Mouse (Mus musculus): ENCODE measurements around the gene Mmp23.
"Not testable (repeated sequence)": the region's sequence is repeated elsewhere in the genome, so short reads cannot be mapped to it uniquely, and the experiment has no call there.

Gene Mmp23

DNA sequence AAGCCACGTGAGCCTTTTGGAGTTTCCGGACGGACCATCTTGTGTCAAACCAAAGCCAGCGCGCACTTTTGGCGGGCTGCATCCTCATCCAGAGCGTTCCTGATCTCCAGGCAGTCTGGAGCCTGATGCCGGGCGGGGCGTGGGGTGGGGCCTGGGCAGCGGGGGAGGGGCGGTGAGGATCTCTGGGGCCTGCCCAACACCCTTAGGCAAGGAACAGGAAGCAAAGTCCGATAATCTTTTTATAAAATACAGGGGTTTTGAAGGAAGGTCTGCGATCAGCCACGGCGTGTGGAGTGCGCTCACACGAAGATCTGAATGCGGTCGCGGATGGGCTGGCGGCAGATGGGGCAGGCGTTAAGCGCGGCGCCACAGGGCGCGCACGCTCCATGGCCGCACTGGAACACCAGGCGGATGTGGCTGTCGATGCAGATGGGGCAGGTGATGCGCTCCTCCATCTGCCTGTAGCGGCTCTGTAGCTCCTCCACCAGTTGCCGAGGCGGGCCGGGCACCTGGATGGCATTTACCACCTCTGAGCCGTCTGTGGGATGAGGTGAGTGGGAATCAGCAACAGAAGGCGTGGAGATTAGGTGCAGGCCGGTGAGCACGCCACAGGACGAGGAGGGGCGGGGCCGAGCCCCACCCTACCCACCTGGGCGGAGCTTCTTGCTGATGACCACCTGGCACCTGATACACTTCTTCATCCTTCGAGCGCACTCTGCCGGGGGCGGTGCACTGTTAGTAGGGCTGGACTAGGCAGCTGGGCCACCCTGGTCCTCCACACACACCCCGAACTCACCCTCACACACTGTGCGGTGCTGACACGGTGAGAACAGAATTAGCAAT, 1.5 kb upstream of the Mmp23 start:
- ATAC-seq (ENCODE audit: low TSS enrichment): no peak

DNA sequence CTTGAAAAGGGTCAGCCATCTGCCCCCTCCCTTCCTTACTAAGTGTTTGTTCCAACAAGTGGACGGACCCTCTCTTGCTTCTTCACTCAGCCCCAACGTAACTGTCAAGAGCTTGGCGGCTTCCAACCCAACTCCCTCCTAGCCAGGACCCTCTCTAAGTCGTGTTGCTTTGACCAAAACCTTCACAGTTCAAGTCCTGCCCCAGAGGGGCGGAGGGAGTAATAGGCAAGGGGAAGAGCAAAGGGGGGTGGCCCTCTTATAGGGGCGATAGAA, 935 bp upstream of the Mmp23 start:
- ATAC-seq (ENCODE audit: low TSS enrichment): no peak

DNA sequence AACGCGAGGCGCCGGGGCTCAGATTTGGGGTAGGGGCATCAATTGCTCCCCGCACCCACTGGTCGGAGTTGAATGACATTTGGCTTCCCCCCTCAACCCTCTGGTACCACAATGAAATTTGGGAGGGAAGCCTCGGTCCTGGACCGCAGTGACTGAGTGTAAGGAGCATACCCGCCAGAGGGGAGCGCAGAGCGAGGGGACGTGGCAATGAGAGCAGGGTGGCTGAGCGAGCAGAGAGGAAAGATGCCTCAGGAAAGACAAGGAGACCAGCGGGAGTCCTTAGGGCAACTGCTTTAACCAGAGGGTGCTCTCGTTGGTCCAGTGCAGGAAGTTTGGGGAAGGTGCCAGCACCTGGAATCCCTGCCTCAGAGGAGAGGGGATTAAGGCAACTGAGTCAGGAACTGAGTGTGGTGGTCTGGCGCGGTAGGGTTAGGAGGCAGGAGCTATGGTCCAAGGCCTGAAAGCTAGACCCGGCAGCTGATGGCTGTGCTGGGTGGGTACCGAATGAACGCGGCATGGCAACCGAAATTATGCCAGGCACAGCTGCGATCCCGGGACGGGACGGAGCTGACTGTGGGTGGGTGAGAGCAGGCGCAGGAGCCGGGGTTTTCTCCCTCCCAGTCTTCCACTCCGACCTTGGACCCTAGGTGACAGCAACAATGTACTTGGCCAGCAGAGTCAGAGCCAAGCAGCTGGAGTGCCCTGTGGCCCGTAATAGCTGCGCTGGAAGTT, 433 bp upstream of the Mmp23 start:
- ATAC-seq (ENCODE audit: low TSS enrichment): peak; percentile 35; the same call in 1 of the 2 replicates

DNA sequence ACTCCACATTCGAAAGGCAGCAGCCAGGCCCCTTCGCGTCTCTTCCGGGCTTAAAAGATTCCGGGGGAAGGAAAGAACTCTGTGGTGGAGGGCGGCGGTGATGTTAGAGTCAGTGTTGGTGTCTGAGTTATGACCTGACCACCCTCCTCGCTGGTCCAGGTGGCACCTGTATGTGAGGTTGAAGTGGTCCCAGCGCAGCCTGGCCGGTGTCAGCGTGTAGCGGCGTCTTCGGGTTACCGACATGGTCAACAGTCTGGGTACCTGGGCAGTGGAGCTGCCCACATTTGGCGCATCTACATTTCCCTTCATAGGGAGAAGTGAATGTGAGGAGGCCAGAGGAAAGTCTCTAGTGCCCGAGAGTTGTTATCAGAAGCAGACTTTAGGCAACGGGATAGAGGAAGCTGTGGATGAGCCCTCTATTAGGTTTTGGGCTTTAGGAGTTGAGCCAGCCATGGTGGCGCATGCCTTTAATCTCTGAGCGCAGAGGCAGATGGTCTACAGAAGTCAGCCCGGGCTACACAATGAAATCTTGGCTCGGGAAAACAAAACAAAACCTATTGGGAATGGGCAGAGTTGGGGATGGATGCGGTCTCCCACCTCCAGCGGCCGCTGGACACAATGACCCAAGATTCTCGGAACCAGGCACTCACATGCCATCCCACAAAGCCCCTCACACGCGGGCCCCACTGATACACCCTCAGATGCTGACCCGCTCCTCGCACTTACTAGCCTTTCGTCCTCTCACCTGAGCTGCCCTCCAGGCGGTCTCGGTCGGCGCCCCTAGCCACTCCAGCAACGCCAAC, 700 bp downstream of the Mmp23 start:
- no peak for ATAC-seq (ENCODE audit: low TSS enrichment)

DNA sequence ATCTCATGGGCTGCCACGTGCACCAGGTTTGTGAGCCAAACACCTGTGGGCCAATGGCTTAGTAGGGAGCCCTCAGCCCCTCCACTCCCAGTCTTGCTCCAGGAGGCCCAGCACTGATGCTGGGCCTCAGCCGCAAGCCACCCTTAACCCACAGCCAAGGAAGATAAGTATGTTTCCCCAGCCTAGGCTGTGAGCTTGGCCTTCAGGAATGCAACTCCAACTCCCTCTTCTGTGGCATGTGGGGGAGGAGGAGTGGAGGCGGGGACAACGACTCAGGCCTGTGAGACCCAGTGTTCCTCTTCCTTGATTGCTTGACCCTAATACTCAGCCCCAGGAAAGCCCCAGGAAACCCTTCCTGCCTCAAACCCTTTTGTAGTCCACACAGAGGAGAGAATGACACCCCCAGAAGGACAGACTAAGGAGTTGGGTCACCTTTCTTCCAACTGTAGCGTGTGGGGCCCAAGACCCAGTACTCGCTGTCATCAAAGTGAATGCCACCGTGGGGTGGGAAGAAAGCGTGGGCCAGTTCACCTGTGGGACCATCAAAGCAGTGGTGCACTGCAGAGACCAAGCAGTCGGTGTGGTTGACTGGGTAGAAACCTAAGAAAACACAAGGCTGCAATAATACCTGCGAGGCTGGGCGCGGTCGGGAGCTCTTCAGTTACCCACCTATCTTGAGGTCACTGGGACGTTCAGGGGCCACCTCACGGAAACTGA, 1.5 kb downstream of the Mmp23 start:
- no peak for ATAC-seq (ENCODE audit: low TSS enrichment)

DNA sequence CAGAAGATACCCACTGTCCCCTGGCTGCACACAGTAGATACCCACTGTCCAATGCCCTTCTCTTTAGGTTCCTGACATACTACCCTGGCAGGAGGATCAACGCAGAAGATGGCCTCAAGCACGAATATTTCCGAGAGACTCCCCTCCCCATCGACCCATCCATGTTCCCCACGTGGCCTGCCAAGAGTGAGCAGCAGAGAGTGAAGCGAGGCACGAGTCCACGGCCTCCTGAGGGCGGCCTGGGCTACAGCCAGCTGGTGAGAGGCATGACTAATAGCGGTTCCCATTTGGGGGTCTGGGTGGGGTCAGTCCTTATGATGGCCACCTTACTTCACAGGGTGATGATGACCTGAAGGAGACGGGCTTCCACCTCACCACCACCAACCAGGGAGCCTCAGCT, 3.8 kb downstream of the Mmp23 start:
- ATAC-seq (ENCODE audit: low TSS enrichment): no peak

DNA sequence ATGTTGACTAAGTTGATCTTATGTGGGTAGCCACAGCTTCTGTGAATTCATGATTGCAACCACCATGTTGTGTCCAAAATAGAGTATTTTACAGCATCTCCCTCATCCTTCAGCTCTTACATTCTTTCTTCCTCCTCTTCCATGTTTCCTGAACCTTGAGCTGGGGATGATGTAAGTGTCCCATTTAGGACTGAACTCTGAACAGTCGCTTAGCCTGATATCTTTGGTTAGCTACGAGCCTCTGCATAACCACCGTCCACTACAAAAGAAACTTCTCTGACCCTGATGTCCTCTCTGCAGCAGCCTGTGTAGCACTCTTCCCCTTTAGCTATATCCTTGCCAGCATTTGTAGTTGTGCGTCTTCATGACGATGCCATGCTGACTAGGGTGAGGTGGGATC, 7.5 kb downstream of the Mmp23 start:
- ATAC-seq (ENCODE audit: low TSS enrichment): no peak

DNA sequence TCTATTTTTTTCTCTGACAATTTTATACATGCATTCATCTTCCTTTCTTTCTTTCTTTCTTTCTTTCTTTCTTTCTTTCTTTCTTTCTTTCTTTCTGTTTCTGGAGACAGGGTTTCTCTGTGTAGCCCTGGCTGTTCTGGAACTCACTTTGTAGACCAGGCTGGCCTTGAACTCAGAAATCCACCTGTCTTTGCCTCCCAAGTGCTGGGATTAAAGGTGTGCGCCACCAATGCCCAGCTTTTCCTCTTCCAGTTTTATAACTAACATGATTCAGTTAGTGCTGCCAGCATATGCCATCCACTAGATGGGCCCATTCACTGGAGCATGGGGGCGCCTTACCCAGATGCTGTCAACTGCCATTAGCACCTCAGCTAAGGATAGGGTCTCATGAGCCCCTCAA, 7.9 kb downstream of the Mmp23 start, which contains the start of gene Gm10563:
Gm10563 (minus strand) TSS at position 101 of the 400 bp plus-strand sequence.
- not testable (repeated sequence) for ATAC-seq (ENCODE audit: low TSS enrichment)

DNA sequence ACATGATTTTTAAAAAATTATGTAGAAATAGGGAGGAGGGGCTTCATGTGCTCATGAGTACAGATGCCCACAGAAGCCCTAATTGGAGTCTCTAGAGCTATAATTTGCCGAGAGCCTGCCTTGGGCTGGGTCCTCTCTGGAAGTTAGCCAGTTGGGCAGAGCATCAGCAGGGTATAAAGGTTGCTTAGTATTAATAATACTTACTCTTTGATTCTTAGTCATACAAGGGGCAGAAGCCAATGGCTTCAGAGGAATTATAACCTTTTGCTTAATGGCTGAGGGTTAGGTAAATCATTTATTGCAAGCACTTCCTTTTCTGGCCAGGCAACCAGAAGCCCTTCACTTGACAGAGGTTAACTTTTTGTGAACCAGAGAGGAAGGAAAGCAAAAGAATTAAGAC, 9.7 kb downstream of the Mmp23 start:
- no peak for ATAC-seq (ENCODE audit: low TSS enrichment)

DNA sequence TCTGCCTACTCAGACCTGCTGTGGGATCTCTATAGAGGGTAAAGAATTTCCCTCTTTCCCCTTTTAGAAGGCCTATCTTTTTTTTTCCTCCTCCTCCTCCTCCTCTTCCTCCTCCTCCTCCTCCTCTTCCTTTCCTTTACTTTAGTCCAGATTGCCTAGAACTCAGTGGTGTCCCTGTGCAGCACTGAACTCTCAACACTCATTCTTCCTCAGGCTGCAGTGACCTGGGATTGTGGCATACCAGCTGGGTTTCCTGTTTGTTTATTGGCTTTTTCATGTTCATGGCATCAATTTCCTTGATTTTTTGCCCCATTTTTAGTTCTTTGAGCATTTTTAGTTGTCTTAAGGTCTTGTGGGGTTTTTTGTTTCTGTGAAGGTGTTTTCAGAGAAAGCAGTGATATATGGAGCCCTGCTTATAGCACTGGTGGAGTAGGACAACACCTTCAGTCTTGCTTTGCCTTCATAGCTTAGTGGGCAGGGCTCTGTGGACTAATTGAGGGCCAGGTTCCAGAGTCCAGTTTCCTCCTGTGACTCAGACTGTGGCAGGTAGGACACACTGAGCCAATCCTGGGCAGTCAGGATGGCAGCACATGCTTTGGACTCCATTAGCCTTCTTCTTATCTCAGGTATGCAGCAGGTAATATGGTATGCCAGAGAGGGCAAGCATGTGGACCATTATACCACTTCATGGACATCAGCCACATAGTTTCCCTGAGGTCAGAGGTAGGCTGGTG, 17.3 kb downstream of the Mmp23 start:
- ATAC-seq (ENCODE audit: low TSS enrichment): no peak

DNA sequence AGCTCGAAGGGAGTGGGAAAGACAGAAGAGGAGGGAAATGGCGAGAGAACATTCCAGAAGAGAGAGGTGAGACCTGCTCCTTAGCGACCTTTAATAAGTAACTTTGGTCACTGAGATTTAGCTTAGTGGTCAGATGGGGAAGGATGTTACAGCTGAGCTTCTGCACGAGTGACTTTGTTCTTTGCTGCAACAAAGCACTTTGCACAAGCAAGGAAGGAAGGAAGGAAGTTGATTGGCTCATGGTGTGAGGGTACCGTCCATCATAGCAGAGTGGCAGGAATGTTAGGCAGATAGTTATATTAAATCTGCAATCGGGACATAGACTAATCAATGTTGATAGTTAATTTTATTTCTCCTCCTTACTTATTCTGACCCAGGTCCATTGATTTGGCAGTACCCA, 22.9 kb downstream of the Mmp23 start:
- ATAC-seq (ENCODE audit: low TSS enrichment): no peak

DNA sequence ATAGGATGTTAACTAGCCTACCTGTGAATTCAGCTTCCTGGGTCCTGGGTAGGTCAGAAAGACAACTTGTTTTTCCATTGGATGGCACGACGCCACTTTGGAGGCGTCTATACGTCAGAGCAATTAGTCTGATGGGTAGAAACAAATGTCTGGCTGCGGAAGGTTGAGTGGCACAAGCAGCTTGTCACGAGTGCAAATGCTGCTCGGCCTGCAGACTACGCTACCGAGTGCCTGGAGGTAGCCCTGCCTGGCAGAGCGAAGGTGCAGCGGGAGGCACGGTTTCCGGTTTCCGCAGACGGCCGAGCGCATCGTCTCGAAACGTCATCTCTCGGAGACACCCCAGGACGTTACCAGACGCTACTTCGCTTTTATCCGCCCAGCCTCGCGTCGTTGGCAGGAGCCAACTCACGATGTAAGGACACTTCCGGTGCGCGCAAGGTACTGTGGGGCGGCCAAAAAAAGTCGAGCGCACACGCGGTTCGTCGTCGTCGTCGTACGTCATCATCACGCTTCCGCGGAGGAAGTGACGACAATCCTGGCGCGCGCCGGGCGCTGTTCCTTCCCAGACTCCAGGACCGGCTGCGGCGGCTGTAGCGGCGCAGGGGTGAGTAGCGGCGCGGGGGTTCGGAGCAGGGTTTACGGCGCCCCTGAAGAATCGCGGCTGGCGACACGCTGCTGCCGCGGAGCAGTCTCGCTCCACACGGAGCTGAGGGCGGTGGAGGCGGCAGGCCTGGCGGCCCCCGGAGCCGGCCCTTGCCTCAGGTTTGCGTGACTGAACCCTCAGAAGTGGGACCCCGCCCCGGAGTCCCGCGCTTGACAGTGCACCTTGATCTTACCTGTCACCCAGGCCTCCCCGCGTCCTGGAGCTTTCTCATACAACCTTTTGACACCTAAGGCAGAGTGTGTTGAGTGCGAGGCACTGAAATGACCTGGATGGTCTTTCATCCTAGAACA, 28.6 kb downstream of the Mmp23 start, which contains the start of gene Cdk11b:
Cdk11b (plus strand) TSS at position 517 of the 954 bp plus-strand sequence.
- peak; percentile 99 for ATAC-seq (ENCODE audit: low TSS enrichment)

DNA sequence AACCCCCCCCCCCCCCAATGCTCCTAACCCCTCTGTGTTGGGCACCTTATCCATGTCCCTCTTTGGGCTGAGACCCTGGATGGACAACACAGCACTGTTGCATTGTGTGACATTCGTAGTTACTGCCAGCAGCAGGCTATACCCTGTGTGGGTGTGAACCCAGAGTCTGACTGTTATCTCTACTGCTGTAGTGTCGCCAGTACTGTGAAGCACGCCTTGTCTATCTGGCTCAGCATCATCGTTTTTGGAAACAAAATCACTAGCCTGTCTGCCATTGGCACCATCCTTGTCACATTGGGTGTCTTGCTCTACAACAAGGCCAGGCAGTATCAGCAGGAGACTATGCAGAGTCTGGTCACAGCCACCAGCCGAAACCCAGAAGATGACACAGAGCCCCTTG, 34.9 kb downstream of the Mmp23 start:
- no peak for ATAC-seq (ENCODE audit: low TSS enrichment)

DNA sequence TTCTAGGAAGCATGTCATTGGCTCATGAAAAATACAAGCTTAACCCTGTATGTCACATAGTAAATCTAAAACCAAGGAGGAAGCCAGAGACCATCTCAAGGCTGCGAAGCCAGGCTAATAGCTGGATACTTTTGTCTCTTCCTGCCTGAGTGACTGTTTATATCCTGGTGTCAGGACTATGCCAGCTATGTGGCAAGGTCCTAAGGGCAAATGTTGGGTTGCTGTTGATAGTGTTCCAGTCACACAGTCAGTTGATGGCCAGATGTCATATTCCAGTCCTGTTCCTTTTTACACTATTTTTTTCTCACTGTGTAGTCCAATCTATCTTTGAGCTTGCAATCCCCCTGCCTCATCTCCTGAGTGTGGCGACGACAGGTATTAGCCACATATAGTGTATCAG, 39.9 kb downstream of the Mmp23 start:
- no peak for ATAC-seq (ENCODE audit: low TSS enrichment)

DNA sequence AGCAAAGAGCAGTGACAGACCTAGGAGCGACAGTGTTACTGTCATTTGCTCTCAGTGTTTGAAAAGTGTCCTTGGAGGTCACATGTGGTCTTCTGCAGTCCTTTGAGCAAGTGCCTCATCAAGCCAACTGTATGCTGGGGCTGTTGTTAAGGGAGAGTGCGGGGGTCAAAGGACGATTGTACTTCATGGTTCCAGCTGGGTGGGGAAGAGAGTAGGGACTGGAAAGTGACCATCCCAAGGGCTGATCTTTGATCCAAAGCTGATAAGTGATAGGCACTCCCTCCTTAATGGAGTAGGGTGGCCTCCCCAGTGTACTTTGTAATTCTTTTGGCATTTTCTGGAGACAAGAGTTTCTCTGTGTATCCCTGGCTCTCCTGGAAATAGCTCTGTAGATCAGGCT, 41.3 kb downstream of the Mmp23 start:
- no peak for ATAC-seq (ENCODE audit: low TSS enrichment)

DNA sequence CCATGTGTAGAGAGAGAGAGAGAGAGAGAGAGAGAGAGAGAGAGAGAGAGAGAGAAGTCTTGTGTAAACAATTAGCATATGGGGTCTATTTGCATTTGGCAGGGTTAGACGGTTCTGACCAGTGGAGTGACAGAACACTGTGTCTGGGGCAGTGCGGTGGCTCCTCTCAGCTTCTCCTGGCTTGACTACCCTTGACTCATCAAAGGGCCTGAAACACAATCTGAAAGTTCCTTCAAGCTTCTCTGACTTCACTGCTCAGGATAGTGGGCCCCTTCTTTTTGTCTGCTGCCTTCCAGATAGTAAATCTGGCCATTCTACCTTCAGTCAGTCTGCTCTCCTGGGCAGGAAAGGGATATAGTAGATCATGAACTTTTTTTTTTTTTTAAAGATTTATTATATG, 46.4 kb downstream of the Mmp23 start:
- no peak for ATAC-seq (ENCODE audit: low TSS enrichment)

DNA sequence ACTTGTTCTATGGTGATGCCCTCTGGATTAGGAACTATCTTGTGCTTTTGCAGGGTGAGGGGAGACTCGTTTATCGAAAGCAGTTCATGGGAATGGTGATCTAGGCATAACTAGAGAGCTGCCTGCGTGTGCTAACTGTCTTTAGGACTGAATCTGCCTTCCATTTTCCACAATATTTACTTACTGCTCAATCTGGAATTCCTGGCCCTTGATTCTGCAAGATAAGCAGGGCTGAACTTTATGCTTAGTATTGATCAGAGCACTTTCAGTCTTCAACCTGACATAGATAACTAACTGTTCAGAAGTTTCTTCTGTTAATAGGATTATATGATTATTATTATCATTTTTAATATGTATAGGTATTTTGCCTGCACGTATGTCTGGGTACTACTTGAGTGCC, 48.1 kb downstream of the Mmp23 start:
- ATAC-seq (ENCODE audit: low TSS enrichment): no peak

DNA sequence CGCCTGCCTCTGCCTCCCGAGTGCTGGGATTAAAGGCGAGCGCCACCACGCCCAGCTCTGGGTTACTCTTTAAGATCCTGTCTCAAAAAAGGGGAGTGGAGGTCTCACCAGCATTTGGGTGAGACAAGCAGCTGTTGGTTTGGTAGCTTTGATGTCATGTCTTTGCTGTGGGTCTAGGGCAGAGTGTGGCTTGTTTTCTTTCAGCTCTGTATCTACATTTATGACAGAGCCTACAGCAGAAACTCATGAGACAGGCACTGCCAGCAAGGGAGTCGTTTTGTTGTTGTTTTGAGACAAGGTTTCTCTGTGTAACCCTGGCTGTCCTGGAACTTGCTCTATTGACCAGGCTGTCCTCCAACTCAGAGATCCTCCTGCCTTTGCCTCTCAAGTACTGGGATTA, 49.4 kb downstream of the Mmp23 start:
- no peak for ATAC-seq (ENCODE audit: low TSS enrichment)

DNA sequence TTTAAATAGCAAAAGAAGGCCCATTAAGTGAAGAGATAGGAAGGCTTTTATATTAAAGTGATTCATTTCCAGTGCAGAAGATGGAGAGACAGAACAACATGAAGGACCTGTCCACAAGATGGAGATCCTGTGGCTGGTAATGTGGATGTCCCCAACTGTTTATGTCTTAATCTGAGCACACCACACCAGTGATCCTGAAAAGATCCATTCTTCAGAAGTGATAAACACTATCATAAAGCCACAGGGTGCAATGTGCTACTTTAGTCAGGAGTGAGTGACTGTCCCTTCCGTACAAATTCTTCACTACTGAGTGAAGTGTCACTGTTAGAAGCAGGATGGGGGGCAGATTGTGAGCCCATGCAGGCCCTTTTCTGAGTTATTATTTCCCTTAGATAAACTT, 50.4 kb downstream of the Mmp23 start:
- no peak for ATAC-seq (ENCODE audit: low TSS enrichment)

DNA sequence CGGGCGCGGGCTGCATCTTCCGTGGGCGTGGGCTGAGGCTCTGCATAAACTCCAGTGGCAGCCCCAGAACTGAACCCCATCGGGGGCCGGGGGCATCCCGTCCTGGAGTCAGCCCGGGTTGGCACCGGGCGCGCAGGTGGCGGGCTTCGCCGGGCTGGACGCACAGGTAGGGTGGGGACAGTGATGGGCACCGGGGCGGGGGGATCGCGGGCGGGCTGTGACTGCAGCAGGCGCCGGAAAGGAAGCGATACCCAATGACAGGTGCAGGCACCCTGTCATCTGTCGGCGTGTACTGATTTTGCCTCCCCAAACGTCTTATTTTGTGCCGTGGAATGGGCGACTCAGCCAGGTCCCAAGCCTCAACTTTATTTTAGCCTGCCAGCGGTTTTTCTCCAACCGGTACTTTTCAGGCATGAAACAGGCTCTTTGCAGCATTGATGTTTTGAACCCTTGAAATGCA, 51.2 kb downstream of the Mmp23 start:
- ATAC-seq (ENCODE audit: low TSS enrichment): peak; percentile 27; the same call in 1 of the 2 replicates
